8 mouse cellular contexts compared by ENCODE assay signal in the genomic region with DNA sequence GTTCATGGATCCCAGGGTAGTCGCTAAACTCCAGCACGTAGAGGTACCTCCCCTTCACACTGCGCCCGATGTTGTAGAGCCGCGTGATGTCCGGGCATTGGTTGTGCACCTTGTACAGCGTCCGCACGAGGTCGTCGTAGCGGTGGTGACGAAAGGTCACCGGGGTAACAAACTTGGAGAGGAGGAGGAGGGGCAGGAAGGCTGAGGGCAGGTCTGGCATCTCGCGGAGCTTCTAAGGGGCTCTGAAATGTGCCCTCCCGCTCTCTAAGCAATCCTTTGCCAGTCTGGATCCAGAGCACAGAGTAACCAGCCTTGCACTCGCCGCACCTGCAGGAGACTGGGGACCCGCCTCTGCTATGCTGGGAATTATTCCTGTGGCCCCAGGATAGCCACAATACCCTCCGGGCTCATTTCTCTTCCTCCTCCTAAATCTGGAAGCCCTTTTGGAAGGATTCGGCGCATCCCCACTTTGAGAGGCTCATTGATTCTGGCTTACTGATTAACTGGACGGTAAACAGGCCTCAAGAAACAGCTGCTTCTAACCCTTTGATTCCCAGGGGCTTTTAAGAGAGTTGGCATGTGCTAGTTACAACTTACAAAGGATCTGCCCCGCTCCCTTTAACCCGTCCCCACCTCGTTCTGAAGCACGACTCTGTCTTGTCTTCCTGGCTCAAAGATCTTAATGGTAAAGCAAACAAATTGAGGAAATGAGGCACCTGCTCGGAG. TPM values are rescaled to one million over a fixed set of nuclear protein-coding genes. Genes with fewer than 3 reads are reported as not detected.
DNase-seq lines count a peak whose midpoint lies in the region; ATAC-seq lines count a peak whose summit lies in the region.

A gene (minus strand): TSS at position 488 of the 726 bp plus-strand sequence.

- H3K27ac ChIP-seq in hindbrain, embryonic 14.5 days, result no peak within 1 kb of the TSS
- peak within 1 kb of the TSS; percentile 56 for H3K27ac ChIP-seq in liver, embryonic 11.5 days (ENCODE audit: low read depth, low read length)
- no peak within 1 kb of the TSS for H3K27ac ChIP-seq in neural tube, embryonic 13.5 days (replicated peaks)

- H3K4me2 ChIP-seq in hindbrain, embryonic 14.5 days (replicated peaks), result peak within 1 kb of the TSS; percentile 48
- peak within 1 kb of the TSS; percentile 44; the same call in 1 of the 2 replicates for H3K4me2 ChIP-seq in liver, embryonic 11.5 days
- peak within 1 kb of the TSS; percentile 51 for H3K4me2 ChIP-seq in neural tube, embryonic 13.5 days

- ATAC-seq in hindbrain, embryonic 14.5 days (ENCODE audit: low FRiP score), result no peak
- ATAC-seq in liver, embryonic 11.5 days (replicated peaks; ENCODE audit: low FRiP score), result peak; percentile 66
- ATAC-seq in neural tube, embryonic 13.5 days (ENCODE audit: low read depth), result no peak

- peak within 1 kb of the TSS; percentile 13 for H3K4me3 ChIP-seq in hindbrain, embryonic 14.5 days (replicated peaks; ENCODE audit: low read length)
- H3K4me3 ChIP-seq in liver, embryonic 11.5 days (ENCODE audit: low read depth, low read length), result peak within 1 kb of the TSS; percentile 42
- H3K4me3 ChIP-seq in neural tube, embryonic 13.5 days, result peak within 1 kb of the TSS; percentile 21

- peaks cover 6% of the 10 kb centered on the region; the same call in 1 of the 2 replicates for H3K4me1 ChIP-seq in hindbrain, embryonic 14.5 days (replicated peaks; ENCODE audit: control insufficient read depth, insufficient read depth, low read length)
- no peaks in the 10 kb centered on the region; the same call in 1 of the 2 replicates for H3K4me1 ChIP-seq in liver, embryonic 11.5 days (replicated peaks; ENCODE audit: control insufficient read depth, insufficient read depth, low read length)
- peaks cover 11% of the 10 kb centered on the region for H3K4me1 ChIP-seq in neural tube, embryonic 13.5 days (replicated peaks)

- no peaks in the 10 kb centered on the region for H3K9me3 ChIP-seq in hindbrain, embryonic 14.5 days (ENCODE audit: control insufficient read depth, low read length)
- H3K9me3 ChIP-seq in liver, embryonic 11.5 days (ENCODE audit: control insufficient read depth, low read length), result no peaks in the 10 kb centered on the region
- H3K9me3 ChIP-seq in neural tube, embryonic 13.5 days, result no peaks in the 10 kb centered on the region

- no peaks in the 10 kb centered on the region for H3K36me3 ChIP-seq in hindbrain, embryonic 14.5 days (replicated peaks; ENCODE audit: control insufficient read depth, insufficient read depth)
- no peaks in the 10 kb centered on the region for H3K36me3 ChIP-seq in liver, embryonic 11.5 days (ENCODE audit: control insufficient read depth, insufficient read depth, low read length)
- H3K36me3 ChIP-seq in neural tube, embryonic 13.5 days, result no peaks in the 10 kb centered on the region

- no peaks in the 10 kb centered on the region for H3K27me3 ChIP-seq in hindbrain, embryonic 14.5 days (ENCODE audit: control insufficient read depth, insufficient read depth, low read length)
- peaks cover 7% of the 10 kb centered on the region; the same call in 1 of the 2 replicates for H3K27me3 ChIP-seq in liver, embryonic 11.5 days (replicated peaks; ENCODE audit: control insufficient read depth, insufficient read depth, low read length)
- H3K27me3 ChIP-seq in neural tube, embryonic 13.5 days, result peaks cover 18% of the 10 kb centered on the region

- peak; percentile 9 for DNase-seq in gastrocnemius, adult 18-20 months (ENCODE audit: low spot score)
- DNase-seq in gastrocnemius, postnatal 10 days, result no peak
- DNase-seq in hindbrain, embryonic 14.5 days (ENCODE audit: low spot score), result no peak
- DNase-seq in liver, embryonic 11.5 days (ENCODE audit: low spot score), result no peak
- no peak for DNase-seq in testis, postnatal 10 days (ENCODE audit: low spot score)
- no peak for DNase-seq in urinary bladder, postnatal 14 days (ENCODE audit: low spot score)
- no peak for DNase-seq in right cerebral cortex, postnatal 25 days

- 12% methylated on average over 30 of the region's 30 CpGs for WGBS in hindbrain, embryonic 14.5 days
- WGBS in liver, embryonic 11.5 days, result 26% methylated on average over 30 of the region's 30 CpGs
- 6% methylated on average over 30 of the region's 30 CpGs for WGBS in neural tube, embryonic 13.5 days

- H3K9ac ChIP-seq in hindbrain, embryonic 14.5 days, result peak within 1 kb of the TSS; percentile 21; the same call in 1 of the 2 replicates
- H3K9ac ChIP-seq in liver, embryonic 11.5 days (ENCODE audit: low read depth, low read length), result peak within 1 kb of the TSS; percentile 25; the same call in 1 of the 2 replicates
- H3K9ac ChIP-seq in neural tube, embryonic 13.5 days, result peak within 1 kb of the TSS; percentile 34; the same call in 1 of the 2 replicates

RNA-seq across cellular contexts. Expression of the gene that starts here (rescaled TPM):
- under 1 TPM; 0.25 to 0.90 TPM for total RNA-seq in gastrocnemius, adult 18-20 months (2021)
- not detected for total RNA-seq in gastrocnemius, postnatal 10 days (2021)
- 0.20 and 0.26 TPM in 2 replicates for polyA plus RNA-seq in hindbrain, embryonic 14.5 days (2014; fragmentation: Nextera tagmentation; extraction: Ambion mirVana)
- polyA plus RNA-seq in liver, embryonic 11.5 days (2014; fragmentation: Nextera tagmentation; extraction: Ambion mirVana), result 53.7 and 53.9 TPM in 2 replicates
- 0.21 and 0.43 TPM in 2 replicates for polyA plus RNA-seq in neural tube, embryonic 13.5 days (2015; fragmentation: Nextera tagmentation; extraction: Ambion mirVana)

Comparison
In these comparisons a context has a peak if more than half of its experiments do, and no peak if none do; other contexts are left out.
1. RNA of the gene that starts here (polyA plus RNA-seq): 53.7 to 53.9 TPM in liver, embryonic 11.5 days; 0.21 to 0.43 TPM in neural tube, embryonic 13.5 days and 0.20 to 0.26 TPM in hindbrain, embryonic 14.5 days; every median in the first group is over 10 times any median in the second.
2. Peak in DNase-seq in gastrocnemius, adult 18-20 months; RNA of the gene not detected or under 1 TPM.
3. Peak in every context shown above with its lines, with median percentiles within 50 percentile points of each other: H3K4me2 ChIP-seq, H3K4me3 ChIP-seq and H3K9ac ChIP-seq.